Mouse (Mus musculus) lung, postnatal 0 days (tissue): ENCODE measurements around the gene Capn5.

ENCODE experiments used
- CTCF ChIP-seq: IDR thresholded peaks from 2 replicates; pipeline ENCODE4 v1.5.1; 2016; ENCODE audit warnings: antibody characterized with exemption, mild to moderate bottlenecking
- EP300 ChIP-seq: IDR thresholded peaks from 2 replicates; pipeline ENCODE4 v1.6.1; 2016; ENCODE audit warnings: antibody characterized with exemption, mild to moderate bottlenecking, control low read depth

DNA sequence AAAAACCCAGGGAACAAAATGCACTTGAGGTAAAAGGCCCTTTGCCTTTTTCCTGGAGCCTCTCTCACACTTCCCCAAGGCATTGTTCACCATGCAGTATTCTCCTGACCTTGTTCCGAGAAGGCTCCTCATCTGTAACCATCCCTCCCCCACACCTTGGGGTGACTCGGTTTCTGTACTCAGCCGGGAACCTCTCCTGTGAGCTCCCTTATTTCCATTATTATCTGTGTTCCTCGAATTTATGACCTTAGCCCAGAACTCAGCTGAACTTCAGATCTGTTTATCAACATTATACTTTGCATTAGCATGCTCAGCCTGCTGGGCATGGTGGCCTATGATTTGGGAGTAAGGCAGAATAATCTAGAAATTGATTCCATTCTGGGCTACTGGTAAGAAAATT, 24.9 kb upstream of the Capn5 start:
- TF ChIP-seq CTCF (no peak), EP300 (no peak)
